Mouse (Mus musculus) forebrain, postnatal 0 days (tissue): ENCODE results near the gene Tmtc1. TPM values are rescaled to one million over a fixed set of nuclear protein-coding genes. Genes with fewer than 3 reads are reported as not detected.
A peak's percentile ranks its signal among the peaks of the same experiment; 100 is the strongest.

Experiments
- ATAC-seq: fragments of 200-750 bp; cut with Nextera tagmentation; 2 replicates; pipeline ENCODE4 v1.8.0; 2017; ENCODE audit warnings: mild to moderate bottlenecking, moderate library complexity
- DNase-seq: peaks from one replicate; pipeline ENCODE4 v3.0.0-alpha.2; 2015
- H3K27ac ChIP-seq: fragments of 300-500 bp; sonication (generic); 2 replicates; pipeline ENCODE4 v1.5.1; 2014; ENCODE audit warnings: low read depth, mild to moderate bottlenecking, antibody characterized with exemption, low read length, moderate library complexity, mixed read lengths
- H3K27me3 ChIP-seq: fragments of 300-500 bp; sonication (generic); 2 replicates; pipeline ENCODE4 v1.6.1; 2014; ENCODE audit warnings: mild to moderate bottlenecking, low read length, mixed read lengths; ENCODE audit not compliant: insufficient read depth
- H3K36me3 ChIP-seq: fragments of 300-500 bp; sonication (generic); 2 replicates; pipeline ENCODE4 v1.6.1; 2014; ENCODE audit warnings: mild to moderate bottlenecking, moderate library complexity; ENCODE audit not compliant: insufficient read depth
- H3K4me1 ChIP-seq: fragments of 300-500 bp; sonication (generic); 2 replicates; pipeline ENCODE4 v1.6.1; 2014; ENCODE audit warnings: antibody characterized with exemption; ENCODE audit not compliant: insufficient read depth
- H3K4me2 ChIP-seq: fragments of 300-500 bp; sonication (generic); 2 replicates; pipeline ENCODE4 v1.6.1; 2014; ENCODE audit warnings: low read depth, mild to moderate bottlenecking, moderate library complexity
- H3K4me3 ChIP-seq: fragments of 300-500 bp; sonication (generic); 2 replicates; pipeline ENCODE4 v1.5.1; 2014; ENCODE audit warnings: low read depth, low read length, mixed read lengths
- H3K9ac ChIP-seq: fragments of 300-500 bp; sonication (generic); 2 replicates; pipeline ENCODE4 v1.6.1; 2014; ENCODE audit warnings: mild to moderate bottlenecking
- H3K9me3 ChIP-seq: fragments of 300-500 bp; sonication (generic); 2 replicates; pipeline ENCODE4 v1.6.1; 2016; ENCODE audit warnings: low read length
- CTCF ChIP-seq: sonication (generic); IDR thresholded peaks from 2 replicates; pipeline ENCODE4 v1.5.1; 2016; ENCODE audit warnings: antibody characterized with exemption, control low read depth, low read depth
- WGBS: fragments of 180-500 bp; shearing (Covaris S2); extraction: QIAGEN DNeasy Blood & Tissue Kit; methylation state at CpG from one replicate; pipeline ENCODE4 v1.1.7; 2014; 5-methylcytosine and 5-hydroxymethylcytosine counted together
- polyA plus RNA-seq: library from polyadenylated mRNA; unstranded; fragments of >200 nt; fragmentation: Nextera tagmentation; extraction: Ambion mirVana; gene quantifications from 2 replicates; pipeline ENCODE4 v1.2.1, GENCODE M21; 2015
- total RNA-seq: library from RNA; depleted of rRNA; stranded (reverse); fragments of >200 nt; gene quantifications from 2 replicates; pipeline ENCODE4 v1.2.3, GENCODE M21; 2014

The Tmtc1 gene
- total and polyA plus RNA-seq, 2 experiments from 2014 or later: 1.7 to 18.9 TPM

GRCm38 (mm10) chr6:148375618-148376209 lies 68.5 kb downstream of the Tmtc1 start:
- Histone ChIP-seq H3K27ac (no peak overlapping the region), H3K9ac (no peak overlapping the region), H3K27me3 (no peaks in the 10 kb centered on the region), H3K4me1 (no peaks in the 10 kb centered on the region), H3K9me3 (no peaks in the 10 kb centered on the region), H3K4me2 (no peak overlapping the region), H3K4me3 (no peak overlapping the region), H3K36me3 (no peaks in the 10 kb centered on the region)
- ATAC-seq: no peak
- no peak for TF ChIP-seq CTCF
- DNase-seq: no peak
- 54% methylated on average over 3 of the region's 3 CpGs for WGBS

- DNase-seq (no peak), ATAC-seq (no peak)
- Histone ChIP-seq H3K27ac (no peak overlapping the region), H3K9me3 (no peaks in the 10 kb centered on the region), H3K4me2 (no peak overlapping the region), H3K27me3 (no peaks in the 10 kb centered on the region), H3K36me3 (no peaks in the 10 kb centered on the region), H3K9ac (no peak overlapping the region), H3K4me3 (no peak overlapping the region), H3K4me1 (no peaks in the 10 kb centered on the region)
- WGBS: 77% methylated on average over 3 of the region's 3 CpGs
- no peak for TF ChIP-seq CTCF
These were observed 69.2 kb downstream of the Tmtc1 start for GRCm38 (mm10) chr6:148375015-148375414.

DNA sequence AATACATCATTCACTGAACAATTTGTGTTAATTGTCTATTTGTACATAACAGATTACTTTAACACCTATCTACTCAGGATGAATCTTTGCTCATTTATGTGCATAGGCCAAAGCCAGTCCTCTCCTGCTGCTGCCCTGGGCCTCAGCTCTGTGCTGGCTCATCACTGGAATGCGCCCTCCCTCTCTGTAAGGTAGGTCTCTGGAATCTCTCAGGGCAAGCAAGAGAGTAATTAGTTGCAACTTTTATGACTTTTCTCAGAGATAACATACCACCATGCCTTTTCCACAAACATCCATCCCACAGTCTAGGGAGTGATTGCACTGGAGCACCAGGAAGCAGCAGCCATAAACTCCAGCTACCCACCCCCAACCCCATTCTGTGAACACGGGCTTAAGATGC lies 70.7 kb downstream of the Tmtc1 start:
- Histone ChIP-seq H3K4me3 (no peak overlapping the region), H3K36me3 (no peaks in the 10 kb centered on the region), H3K9ac (no peak overlapping the region), H3K27me3 (no peaks in the 10 kb centered on the region), H3K27ac (no peak overlapping the region), H3K4me1 (no peaks in the 10 kb centered on the region), H3K9me3 (no peaks in the 10 kb centered on the region), H3K4me2 (no peak overlapping the region)
- no peak for DNase-seq
- no peak for ATAC-seq
- WGBS: 71% methylated on average over 2 of the region's 2 CpGs
- TF ChIP-seq CTCF: no peak

DNA sequence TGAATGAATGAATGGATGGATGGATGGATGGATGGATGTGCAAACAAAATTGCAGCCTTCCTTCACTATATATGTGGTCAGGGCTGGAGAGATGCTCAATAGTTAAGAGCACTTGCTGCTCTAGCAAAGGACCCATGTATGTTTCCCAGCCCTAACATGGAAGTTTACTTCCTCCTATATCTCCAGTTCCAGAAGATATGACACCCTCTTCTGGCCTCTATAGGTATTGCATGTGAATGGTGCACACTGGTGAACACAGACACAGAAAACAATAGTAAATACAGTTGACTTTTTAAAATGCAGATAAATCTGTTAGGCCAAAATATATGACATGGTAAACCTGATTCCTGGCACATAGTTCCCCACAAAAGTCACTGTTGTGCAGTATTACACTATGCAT lies 73.0 kb downstream of the Tmtc1 start:
- no peaks in the 10 kb centered on the region for H3K4me1 ChIP-seq
- H3K4me2 ChIP-seq: no peak overlapping the region
- DNase-seq (no peak), ATAC-seq (no peak)
- H3K36me3 ChIP-seq: no peaks in the 10 kb centered on the region
- H3K9ac ChIP-seq: no peak overlapping the region
- no peaks in the 10 kb centered on the region for H3K9me3 ChIP-seq
- H3K27ac ChIP-seq: no peak overlapping the region
- TF ChIP-seq CTCF: peak; percentile 19; the same call in 1 of the 2 replicates
- no peak overlapping the region for H3K4me3 ChIP-seq
- H3K27me3 ChIP-seq: no peaks in the 10 kb centered on the region

- no peaks in the 10 kb centered on the region for H3K36me3 ChIP-seq
- no peak overlapping the region for H3K27ac ChIP-seq
- DNase-seq: no peak
- no peaks in the 10 kb centered on the region for H3K9me3 ChIP-seq
- TF ChIP-seq CTCF: no peak
- no peak for ATAC-seq
- H3K4me1 ChIP-seq: no peaks in the 10 kb centered on the region
- H3K9ac ChIP-seq: no peak overlapping the region
- no peak overlapping the region for H3K4me3 ChIP-seq
- no peaks in the 10 kb centered on the region for H3K27me3 ChIP-seq
- 26% methylated on average over 4 of the region's 4 CpGs for WGBS
- no peak overlapping the region for H3K4me2 ChIP-seq
These were observed 77.1 kb downstream of the Tmtc1 start for GRCm38 (mm10) chr6:148367094-148367539.

GRCm38 (mm10) chr6:148366629-148367028 lies 77.6 kb downstream of the Tmtc1 start:
- TF ChIP-seq CTCF: no peak
- Histone ChIP-seq H3K4me2 (no peak overlapping the region), H3K36me3 (no peaks in the 10 kb centered on the region), H3K4me1 (no peaks in the 10 kb centered on the region), H3K27me3 (no peaks in the 10 kb centered on the region), H3K9me3 (no peaks in the 10 kb centered on the region), H3K27ac (no peak overlapping the region), H3K9ac (no peak overlapping the region), H3K4me3 (no peak overlapping the region)
- no peak for ATAC-seq
- 96% methylated on average over 1 of the region's 1 CpGs for WGBS
- no peak for DNase-seq

GRCm38 (mm10) chr6:148363162-148363561 lies 81.0 kb downstream of the Tmtc1 start:
- H3K36me3 ChIP-seq: no peaks in the 10 kb centered on the region

DNA sequence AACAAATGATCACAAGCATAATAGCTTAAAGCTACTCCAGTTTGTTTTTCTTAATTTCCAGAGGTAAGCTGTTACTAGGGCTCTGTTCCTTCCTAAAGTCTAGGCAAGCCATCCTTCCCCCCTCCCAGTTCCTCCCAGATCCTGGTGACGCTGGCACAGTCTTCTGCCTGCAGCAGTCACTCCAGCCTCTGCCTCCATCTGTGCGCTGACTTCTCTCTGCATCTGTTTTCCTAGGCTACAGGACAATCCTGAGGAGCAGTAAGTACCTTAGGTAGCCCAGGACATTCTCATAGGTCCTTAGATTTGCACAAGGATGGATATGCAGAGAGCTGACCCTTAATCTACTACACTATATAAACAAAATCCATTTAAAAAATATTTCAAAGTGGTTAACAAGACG lies 81.7 kb downstream of the Tmtc1 start:
- Histone ChIP-seq H3K27ac (no peak overlapping the region), H3K4me3 (no peak overlapping the region), H3K9ac (no peak overlapping the region), H3K36me3 (no peaks in the 10 kb centered on the region), H3K4me2 (no peak overlapping the region), H3K27me3 (no peaks in the 10 kb centered on the region), H3K4me1 (no peaks in the 10 kb centered on the region), H3K9me3 (no peaks in the 10 kb centered on the region)
- ATAC-seq (no peak), DNase-seq (no peak)
- TF ChIP-seq CTCF: no peak
- WGBS: 50% methylated on average over 3 of the region's 3 CpGs

More at GRCm38 (mm10) chr6:148363162-148363561, 81.0 kb downstream of the Tmtc1 start:
- DNase-seq (no peak), ATAC-seq (no peak)
- Histone ChIP-seq H3K27ac (no peak overlapping the region), H3K4me1 (no peaks in the 10 kb centered on the region), H3K4me3 (no peak overlapping the region), H3K9ac (no peak overlapping the region), H3K9me3 (no peaks in the 10 kb centered on the region), H3K4me2 (no peak overlapping the region), H3K27me3 (no peaks in the 10 kb centered on the region)
- TF ChIP-seq CTCF: no peak
- WGBS: 87% methylated on average over 1 of the region's 1 CpGs
